Mouse (Mus musculus) limb, embryonic 14.5 days (tissue): ENCODE measurements at regions not wholly inside any gene's neighbourhood (a gene's known extent, or its start where the extent isn't known, plus 50 kb on each side); places are given as distances from the start of the nearest gene placed in this dataset.
A peak's percentile ranks its signal among the peaks of the same experiment; 100 is the strongest.

Experiments
- ATAC-seq: fragments of 200-750 bp; cut with Nextera tagmentation; 2 replicates; pipeline ENCODE4 v1.8.0; 2017; ENCODE audit warnings: low read depth, moderate number of reproducible peaks, moderate TSS enrichment; ENCODE audit not compliant: low FRiP score
- DNase-seq: peaks from one replicate; pipeline ENCODE4 v3.0.0-alpha.2; 2015; ENCODE audit warnings: low spot score
- H3K27ac ChIP-seq: fragments of 300-500 bp; sonication (generic); replicated peaks from 2 replicates; pipeline ENCODE4 v1.5.1; 2014; ENCODE audit warnings: low read depth, mild to moderate bottlenecking, low read length, moderate library complexity, mixed read lengths
- H3K27me3 ChIP-seq: fragments of 300-500 bp; sonication (generic); 2 replicates; pipeline ENCODE4 v1.6.1; 2014; ENCODE audit warnings: low read length, mixed read lengths; ENCODE audit not compliant: control insufficient read depth, insufficient read depth
- H3K36me3 ChIP-seq: fragments of 300-500 bp; sonication (generic); 2 replicates; pipeline ENCODE4 v1.6.1; 2014; ENCODE audit warnings: mild to moderate bottlenecking, low read length, moderate library complexity, mixed read lengths; ENCODE audit not compliant: control insufficient read depth, insufficient read depth
- H3K4me1 ChIP-seq: fragments of 300-500 bp; sonication (generic); 2 replicates; pipeline ENCODE4 v1.6.1; 2014; ENCODE audit warnings: antibody characterized with exemption, low read length, mixed read lengths; ENCODE audit not compliant: control insufficient read depth, insufficient read depth
- H3K4me2 ChIP-seq: fragments of 300-500 bp; sonication (generic); replicated peaks from 2 replicates; pipeline ENCODE4 v1.6.1; 2014; ENCODE audit warnings: low read depth, mild to moderate bottlenecking, low read length, moderate library complexity; ENCODE audit not compliant: severe bottlenecking
- H3K4me3 ChIP-seq: fragments of 300-500 bp; sonication (generic); replicated peaks from 2 replicates; pipeline ENCODE4 v1.5.1; 2014; ENCODE audit warnings: low read length
- H3K9ac ChIP-seq: fragments of 300-500 bp; sonication (generic); 2 replicates; pipeline ENCODE4 v1.6.1; 2014; ENCODE audit warnings: mild to moderate bottlenecking, low read depth, low read length, moderate library complexity; ENCODE audit not compliant: severe bottlenecking
- H3K9me3 ChIP-seq: fragments of 300-500 bp; sonication (generic); 2 replicates; pipeline ENCODE4 v1.6.1; 2016; ENCODE audit warnings: low read length; ENCODE audit not compliant: control insufficient read depth
- POLR2A ChIP-seq: fragments of 200-500 bp; IDR thresholded peaks from 2 replicates; pipeline ENCODE4 v1.8.0; 2012; ENCODE audit warnings: inconsistent platforms, mild to moderate bottlenecking, moderate library complexity, borderline replicate concordance; ENCODE audit not compliant: insufficient read depth, insufficient read length; ENCODE audit errors: extremely low read depth
- WGBS: fragments of 180-500 bp; shearing (Covaris S2); extraction: QIAGEN DNeasy Blood & Tissue Kit; methylation state at CpG from one replicate; pipeline ENCODE4 v1.1.7; 2014; 5-methylcytosine and 5-hydroxymethylcytosine counted together

GRCm38 (mm10) chr2:116817134-116817533 is 61.4 kb upstream of the Tmco5 start:
- Histone ChIP-seq H3K9ac (no peak overlapping the region), H3K27me3 (no peaks in the 10 kb centered on the region), H3K4me2 (no peak overlapping the region), H3K27ac (no peak overlapping the region), H3K4me3 (no peak overlapping the region), H3K36me3 (no peaks in the 10 kb centered on the region), H3K4me1 (peaks cover 10% of the 10 kb centered on the region), H3K9me3 (no peaks in the 10 kb centered on the region)
- DNase-seq: no peak
- no peak for TF ChIP-seq POLR2A
- no peak for ATAC-seq
- WGBS: 77% methylated on average over 6 of the region's 6 CpGs

- Histone ChIP-seq H3K27ac (no peak overlapping the region), H3K9ac (no peak overlapping the region), H3K36me3 (no peaks in the 10 kb centered on the region), H3K27me3 (no peaks in the 10 kb centered on the region; the same call in 1 of the 2 replicates), H3K4me1 (peaks cover 8% of the 10 kb centered on the region), H3K4me2 (no peak overlapping the region), H3K4me3 (no peak overlapping the region), H3K9me3 (no peaks in the 10 kb centered on the region)
- ATAC-seq (no peak), DNase-seq (no peak)
- WGBS: 75% methylated on average over 9 of the region's 9 CpGs
- no peak for TF ChIP-seq POLR2A
These were observed 60.9 kb upstream of the Tmco5 start for GRCm38 (mm10) chr2:116817561-116817960.

- ATAC-seq (no peak), DNase-seq (no peak)
- no peak overlapping the region for H3K4me2 ChIP-seq
These were observed 59.9 kb upstream of the Tmco5 start for GRCm38 (mm10) chr2:116818550-116818949.

GRCm38 (mm10) chr2:116819016-116819687 is 59.3 kb upstream of the Tmco5 start:
- no peaks in the 10 kb centered on the region; the same call in 1 of the 2 replicates for H3K27me3 ChIP-seq
- DNase-seq: no peak
- H3K36me3 ChIP-seq: no peaks in the 10 kb centered on the region
- no peak overlapping the region for H3K9ac ChIP-seq
- WGBS: 59% methylated on average over 13 of the region's 13 CpGs
- H3K9me3 ChIP-seq: no peaks in the 10 kb centered on the region
- no peak for TF ChIP-seq POLR2A
- no peak overlapping the region for H3K4me2 ChIP-seq
- H3K27ac ChIP-seq: no peak overlapping the region
- no peak for ATAC-seq
- no peak overlapping the region for H3K4me3 ChIP-seq
- no peaks in the 10 kb centered on the region for H3K4me1 ChIP-seq

More at GRCm38 (mm10) chr2:116818550-116818949, 59.9 kb upstream of the Tmco5 start:
- no peak for TF ChIP-seq POLR2A
- Histone ChIP-seq H3K27ac (no peak overlapping the region), H3K4me3 (no peak overlapping the region), H3K27me3 (no peaks in the 10 kb centered on the region; the same call in 1 of the 2 replicates), H3K36me3 (no peaks in the 10 kb centered on the region), H3K9me3 (no peaks in the 10 kb centered on the region), H3K9ac (no peak overlapping the region), H3K4me1 (peaks cover 2% of the 10 kb centered on the region)
- 44% methylated on average over 2 of the region's 2 CpGs for WGBS

GRCm38 (mm10) chr2:116820831-116821745 is 57.4 kb upstream of the Tmco5 start:
- no peak for TF ChIP-seq POLR2A
- Histone ChIP-seq H3K27me3 (no peaks in the 10 kb centered on the region; the same call in 1 of the 2 replicates), H3K36me3 (no peaks in the 10 kb centered on the region), H3K9me3 (no peaks in the 10 kb centered on the region), H3K4me1 (no peaks in the 10 kb centered on the region), H3K4me2 (no peak overlapping the region), H3K27ac (no peak overlapping the region), H3K4me3 (no peak overlapping the region), H3K9ac (no peak overlapping the region)
- ATAC-seq (no peak), DNase-seq (peak; percentile 58)
- 47% methylated on average over 13 of the region's 13 CpGs for WGBS
